Mouse (Mus musculus) intestine, postnatal 0 days (tissue): ENCODE measurements around the gene Rad51c. TPM values are rescaled to one million over a fixed set of nuclear protein-coding genes. Genes with fewer than 3 reads are reported as not detected.
A peak's percentile ranks its signal among the peaks of the same experiment; 100 is the strongest.

Source experiments
- ATAC-seq: fragments of 200-750 bp; cut with Nextera tagmentation; 2 replicates; pipeline ENCODE4 v1.8.0; 2017; ENCODE audit warnings: mild to moderate bottlenecking, moderate TSS enrichment, moderate library complexity
- H3K27ac ChIP-seq: fragments of 300-500 bp; sonication (generic); 2 replicates; pipeline ENCODE4 v1.5.1; 2014; ENCODE audit warnings: mild to moderate bottlenecking, low read depth, low read length, moderate library complexity
- H3K27me3 ChIP-seq: fragments of 300-500 bp; sonication (generic); replicated peaks from 2 replicates; pipeline ENCODE4 v1.6.1; 2014; ENCODE audit warnings: low read length, mixed read lengths; ENCODE audit not compliant: control insufficient read depth, insufficient read depth
- H3K36me3 ChIP-seq: fragments of 300-500 bp; sonication (generic); 2 replicates; pipeline ENCODE4 v1.6.1; 2014; ENCODE audit warnings: mild to moderate bottlenecking, moderate library complexity; ENCODE audit not compliant: control insufficient read depth, insufficient read depth
- H3K4me1 ChIP-seq: fragments of 300-500 bp; sonication (generic); replicated peaks from 2 replicates; pipeline ENCODE4 v1.6.1; 2014; ENCODE audit warnings: antibody characterized with exemption, low read length, mixed read lengths; ENCODE audit not compliant: control insufficient read depth, insufficient read depth
- H3K4me2 ChIP-seq: fragments of 300-500 bp; sonication (generic); replicated peaks from 2 replicates; pipeline ENCODE4 v1.6.1; 2014; ENCODE audit warnings: low read depth, mild to moderate bottlenecking, moderate library complexity
- H3K4me3 ChIP-seq: fragments of 300-500 bp; sonication (generic); 2 replicates; pipeline ENCODE4 v1.5.1; 2014; ENCODE audit warnings: low read depth, low read length
- H3K9ac ChIP-seq: fragments of 300-500 bp; sonication (generic); 2 replicates; pipeline ENCODE4 v1.6.1; 2014; ENCODE audit warnings: mild to moderate bottlenecking, low read depth, low read length
- H3K9me3 ChIP-seq: fragments of 300-500 bp; sonication (generic); 2 replicates; pipeline ENCODE4 v1.6.1; 2016; ENCODE audit warnings: mixed run types; ENCODE audit not compliant: control insufficient read depth
- CTCF ChIP-seq: sonication (generic); IDR thresholded peaks from 2 replicates; pipeline ENCODE4 v1.5.1; 2016; ENCODE audit warnings: low read depth, mild to moderate bottlenecking, control low read depth, antibody characterized with exemption, moderate library complexity
- WGBS: fragments of 180-500 bp; shearing (Covaris S2); extraction: QIAGEN DNeasy Blood & Tissue Kit; methylation state at CpG from one replicate; pipeline ENCODE4 v1.1.7; 2014; 5-methylcytosine and 5-hydroxymethylcytosine counted together
- polyA plus RNA-seq: library from polyadenylated mRNA; unstranded; fragments of >200 nt; fragmentation: Nextera tagmentation; extraction: Ambion mirVana; gene quantifications from 2 replicates; pipeline ENCODE4 v1.2.1, GENCODE M21; 2015

Rad51c gene
- polyA plus RNA-seq, 1 experiment from 2014 or later: 1.9 TPM

- H3K27ac ChIP-seq: no peak overlapping the region
- H3K4me1 ChIP-seq: no peaks in the 10 kb centered on the region
- no peak for ATAC-seq
- H3K27me3 ChIP-seq: 0 out of 2 replicates have a peak, but pooled peaks cover 3% of the 10 kb centered on the region
- TF ChIP-seq CTCF: no peak
- no peak overlapping the region for H3K4me2 ChIP-seq
- WGBS: 75% methylated on average over 9 of the region's 9 CpGs
- no peak overlapping the region for H3K4me3 ChIP-seq
- no peaks in the 10 kb centered on the region for H3K9me3 ChIP-seq
- H3K9ac ChIP-seq: no peak overlapping the region
- H3K36me3 ChIP-seq: no peaks in the 10 kb centered on the region
These were observed 36.7 kb downstream of the Rad51c start for GRCm38 (mm10) chr11:87367865-87368580.

- ATAC-seq: no peak
These were observed 37.7 kb downstream of the Rad51c start for GRCm38 (mm10) chr11:87367061-87367460.

DNA sequence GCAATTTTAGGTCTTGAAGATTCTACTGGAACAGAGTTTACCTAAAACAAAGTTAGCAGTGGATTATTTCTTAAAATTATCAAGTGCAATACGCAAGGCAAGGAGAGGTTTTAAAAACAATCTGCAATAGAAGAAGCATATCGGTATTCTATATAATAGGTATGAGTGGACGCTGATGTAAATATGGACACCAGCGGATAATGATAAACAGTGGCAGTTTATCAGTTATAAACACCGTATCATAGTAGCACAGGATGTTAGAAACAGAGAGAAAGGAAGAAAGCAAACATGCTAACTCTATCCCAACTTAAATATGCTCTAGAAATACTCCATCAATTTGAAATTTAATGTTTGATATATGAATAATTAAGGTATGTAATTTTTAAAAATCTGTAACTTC, 39.6 kb downstream of the Rad51c start:
- TF ChIP-seq CTCF: no peak
- WGBS: 84% methylated on average over 5 of the region's 5 CpGs

More at GRCm38 (mm10) chr11:87367061-87367460, 37.7 kb downstream of the Rad51c start:
- Histone ChIP-seq H3K27me3 (no peaks in the 10 kb centered on the region), H3K4me1 (no peaks in the 10 kb centered on the region), H3K4me3 (no peak overlapping the region), H3K4me2 (no peak overlapping the region), H3K9ac (no peak overlapping the region), H3K9me3 (no peaks in the 10 kb centered on the region), H3K27ac (no peak overlapping the region), H3K36me3 (no peaks in the 10 kb centered on the region)
- TF ChIP-seq CTCF: no peak
- WGBS: 81% methylated on average over 7 of the region's 7 CpGs

GRCm38 (mm10) chr11:87359262-87359612, 45.5 kb downstream of the Rad51c start:
- Histone ChIP-seq H3K4me1 (no peaks in the 10 kb centered on the region), H3K9ac (0 out of 2 replicates have a peak overlapping the region, but pooled peaks have one; percentile 48), H3K9me3 (no peaks in the 10 kb centered on the region), H3K4me3 (peak overlapping the region; percentile 80), H3K36me3 (no peaks in the 10 kb centered on the region), H3K4me2 (peak overlapping the region; percentile 99), H3K27ac (no peak overlapping the region), H3K27me3 (peaks cover 32% of the 10 kb centered on the region)
- WGBS: 13% methylated on average over 10 of the region's 10 CpGs
- ATAC-seq: no peak
- no peak for TF ChIP-seq CTCF

More for the DNA sequence above, 39.6 kb downstream of the Rad51c start:
- no peak overlapping the region for H3K27ac ChIP-seq
- H3K4me1 ChIP-seq: no peaks in the 10 kb centered on the region
- no peaks in the 10 kb centered on the region for H3K36me3 ChIP-seq
- H3K4me2 ChIP-seq: no peak overlapping the region
- peaks cover 6% of the 10 kb centered on the region; the same call in 1 of the 2 replicates for H3K27me3 ChIP-seq
- no peaks in the 10 kb centered on the region for H3K9me3 ChIP-seq
- no peak overlapping the region for H3K9ac ChIP-seq
- no peak for ATAC-seq
- no peak overlapping the region for H3K4me3 ChIP-seq

DNA sequence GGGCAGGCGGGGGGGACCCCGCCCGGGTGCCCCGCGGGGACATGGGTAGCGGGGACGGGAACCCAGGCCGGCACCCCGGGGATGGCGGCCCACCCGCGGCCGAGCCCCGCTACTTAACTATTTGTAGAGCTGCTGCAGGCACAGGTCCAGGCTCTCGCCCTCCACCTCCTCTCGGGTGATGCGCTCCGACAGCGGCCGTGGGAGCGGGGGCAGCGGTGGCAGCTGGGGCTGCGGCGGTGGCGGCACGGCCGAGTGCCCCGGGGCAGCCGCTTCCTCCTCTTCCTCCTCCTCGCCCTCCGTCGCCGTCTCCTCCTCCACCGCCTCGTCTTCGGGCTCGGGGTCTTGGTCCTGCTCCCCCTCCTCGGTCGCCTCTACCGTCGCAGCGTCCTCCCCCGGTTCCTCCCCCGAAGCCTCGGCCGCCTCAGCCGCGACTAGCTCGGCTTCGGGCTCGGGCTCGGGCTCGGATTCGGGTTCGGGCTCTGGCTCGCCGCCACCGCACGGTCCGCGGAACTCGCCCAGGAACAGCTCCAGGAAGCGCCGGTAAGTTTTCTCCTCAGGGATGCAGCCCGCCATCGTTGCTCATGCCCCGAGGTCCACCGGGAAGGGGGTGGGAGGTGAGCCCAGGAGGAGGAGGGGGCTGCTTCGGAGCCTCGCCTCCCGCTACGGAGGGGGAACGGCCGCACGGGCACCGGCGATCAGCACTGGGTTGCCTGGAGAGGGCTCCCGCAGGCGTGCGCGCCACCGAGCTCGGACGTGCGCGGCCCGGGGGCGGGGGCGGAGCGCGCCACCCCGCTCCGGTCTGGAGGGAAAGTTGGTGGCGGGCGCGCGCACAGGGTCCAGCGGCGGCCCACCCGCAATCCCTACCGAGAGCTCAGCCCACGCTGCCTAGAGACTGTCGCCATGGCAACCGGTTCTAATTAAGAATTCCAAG, 46.2 kb downstream of the Rad51c start, which contains the start of gene Ppm1e:
Ppm1e (minus strand) TSS at position 693 of the 931 bp plus-strand sequence.
- Histone ChIP-seq H3K9ac (peak within 1 kb of the TSS; percentile 48), H3K36me3 (no peaks in the 10 kb centered on the region), H3K9me3 (no peaks in the 10 kb centered on the region), H3K4me2 (peak within 1 kb of the TSS; percentile 99), H3K27ac (no peak within 1 kb of the TSS), H3K4me3 (peak within 1 kb of the TSS; percentile 80), H3K4me1 (no peaks in the 10 kb centered on the region), H3K27me3 (peaks cover 32% of the 10 kb centered on the region)
- peak; percentile 61 for ATAC-seq
- WGBS: 1% methylated on average over 88 of the region's 104 CpGs
- no peak for TF ChIP-seq CTCF
